Mouse (Mus musculus) testis, adult 2 months (tissue): ENCODE results near the gene Lgr6.

Source experiments
- CTCF ChIP-seq: fragments of 200-500 bp; IDR thresholded peaks from 2 replicates; pipeline ENCODE4 v1.5.1; 2012; ENCODE audit warnings: low read depth, mild to moderate bottlenecking, inconsistent platforms, low read length, moderate library complexity; ENCODE audit not compliant: control insufficient read depth, insufficient read depth, insufficient replicate concordance
- POLR2A ChIP-seq: fragments of 200-500 bp; IDR thresholded peaks from 2 replicates; pipeline ENCODE4 v1.6.1; 2012; ENCODE audit warnings: low read depth, mild to moderate bottlenecking, inconsistent platforms, low read length, moderate library complexity; ENCODE audit not compliant: control insufficient read depth

DNA sequence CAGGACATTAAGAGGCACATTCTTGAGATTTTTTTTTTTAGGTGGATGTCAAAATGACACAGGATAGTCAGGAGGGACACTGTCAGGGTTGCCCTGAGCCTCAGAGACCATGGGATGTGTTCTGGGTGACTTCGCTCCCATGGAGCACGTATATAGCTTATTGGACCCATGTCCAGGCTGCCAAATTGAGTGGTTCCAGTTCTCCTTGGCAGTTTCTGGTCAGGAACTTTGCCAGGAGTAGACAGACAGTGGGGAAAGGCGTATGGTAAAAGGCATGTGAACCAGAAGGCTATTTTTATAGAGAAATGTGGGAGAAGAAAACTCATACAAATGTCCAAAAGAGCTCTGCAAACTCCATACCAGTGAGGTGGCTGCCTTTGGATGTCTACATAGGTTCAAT is 95.2 kb downstream of the Lgr6 start:
- TF ChIP-seq CTCF = no peak
- no peak for TF ChIP-seq POLR2A
